Mouse (Mus musculus) CD4-positive helper T cell, adult 2 months (primary cell): Measurements from ENCODE around the gene Bmi1.

Experiments used
- DNase-seq: peaks from one replicate; pipeline ENCODE4 v3.0.0-alpha.2; 2012; ENCODE audit warnings: low read depth, missing footprints, low spot score

Bmi1 gene

DNA sequence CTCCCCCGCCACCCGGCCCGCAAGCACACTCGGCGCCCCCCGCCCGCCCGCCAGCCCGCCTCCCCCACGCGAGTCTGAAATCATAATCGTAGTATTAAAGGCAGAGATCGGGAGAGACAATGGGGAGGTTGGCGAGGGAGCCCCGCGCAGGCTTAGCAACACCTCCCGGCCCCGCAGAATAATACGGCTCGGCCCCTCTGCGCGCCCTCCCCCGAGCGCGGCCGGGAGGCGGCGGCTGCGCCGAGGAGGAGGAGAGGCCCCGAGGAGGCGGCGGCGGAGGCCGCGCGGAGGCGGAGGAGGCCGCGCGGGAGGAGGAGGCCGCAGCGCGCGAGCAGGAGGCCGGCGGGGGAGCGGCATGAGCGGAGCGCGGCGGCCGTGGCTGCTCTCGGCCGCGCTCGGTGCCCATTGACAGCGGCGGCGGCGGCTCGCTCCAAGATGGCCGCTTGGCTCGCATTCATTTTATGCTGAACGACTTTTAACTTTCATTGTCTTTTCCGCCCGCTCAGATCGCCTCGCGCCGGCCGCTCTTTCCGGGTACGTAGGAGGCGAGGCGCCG, at the start of gene Bmi1:
Gene Bmi1, plus strand, starts transcription at position 83 of the 556 bp plus-strand sequence.
- DNase-seq = peak; percentile 76

DNA sequence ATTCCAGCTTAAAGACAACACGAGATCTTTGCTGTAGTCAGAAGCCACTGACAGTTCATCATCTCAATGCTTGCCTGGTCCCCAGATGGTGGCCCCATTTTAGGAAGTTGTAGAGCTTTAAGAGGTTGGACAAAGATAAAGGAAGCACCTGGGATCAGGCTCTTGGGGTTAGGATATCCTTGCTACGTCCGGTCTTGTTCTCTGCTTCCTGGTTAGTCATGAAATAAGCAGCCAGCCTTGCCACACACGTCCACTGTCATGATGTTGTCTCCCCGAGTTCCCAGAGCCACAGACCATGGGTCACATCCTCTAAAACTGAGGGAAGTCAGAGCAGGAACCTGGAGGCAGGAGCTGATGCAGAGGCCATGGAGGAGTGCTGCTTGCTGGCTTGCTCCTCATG, 46.3 kb upstream of the Bmi1 start:
- no peak for DNase-seq

DNA sequence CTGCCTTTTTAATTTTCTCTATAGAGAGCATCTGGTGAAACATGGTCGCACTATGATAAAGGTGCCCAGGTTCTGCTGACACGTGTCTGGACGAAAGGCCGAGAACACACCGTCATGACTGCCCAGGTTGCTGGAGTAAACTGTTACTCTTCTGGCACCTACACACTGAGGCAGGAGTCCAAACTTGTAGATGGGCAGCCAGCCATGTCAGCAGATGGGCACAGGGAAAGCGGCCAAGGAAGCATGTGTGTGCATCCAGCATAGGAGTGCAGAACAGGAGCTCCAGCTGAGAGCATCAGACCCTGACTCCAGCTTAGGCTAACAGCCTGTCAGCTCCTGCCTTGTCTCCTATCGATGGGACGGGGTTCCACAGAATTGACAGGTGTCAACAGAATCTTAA, 41.8 kb upstream of the Bmi1 start:
- no peak for DNase-seq

DNA sequence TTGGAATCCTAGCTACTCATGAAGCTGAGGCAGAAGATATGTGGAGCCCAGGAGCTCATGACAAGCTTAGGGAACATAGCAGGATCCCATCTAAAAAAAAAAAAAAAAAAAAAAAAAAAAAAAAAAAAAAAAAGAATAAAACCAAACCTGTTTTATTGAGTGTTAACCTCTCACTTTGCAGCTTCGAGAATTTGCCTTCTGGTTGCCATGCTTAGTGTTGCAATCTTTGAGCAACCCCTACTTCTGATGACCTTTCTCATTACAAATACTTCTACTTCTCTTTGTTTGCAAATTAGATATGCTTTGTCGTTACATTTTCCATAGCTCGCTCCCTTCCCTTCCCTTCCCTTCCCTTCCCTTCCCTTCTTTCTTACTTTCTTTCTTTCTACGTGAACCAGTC, 28.3 kb upstream of the Bmi1 start:
- DNase-seq = no peak

DNA sequence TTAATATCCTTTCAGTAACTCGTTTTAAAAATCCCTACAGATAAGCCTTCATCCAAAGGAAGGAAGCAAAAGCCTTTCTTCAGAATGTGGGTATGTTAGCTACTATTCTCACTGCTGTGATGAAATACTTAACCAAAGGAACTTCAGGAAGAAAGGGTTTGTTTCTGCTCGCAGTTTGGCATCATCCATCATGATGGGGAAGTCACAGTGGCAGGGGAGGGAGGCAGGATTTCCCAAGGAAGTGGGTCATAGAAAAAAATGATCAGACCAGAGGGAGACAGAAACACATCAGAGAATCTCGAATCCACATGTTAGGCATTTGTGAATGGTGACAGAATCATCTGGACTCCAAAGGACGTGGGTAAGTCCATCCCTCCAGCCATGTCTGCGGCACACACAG, 22.0 kb upstream of the Bmi1 start:
- DNase-seq = no peak

GRCm38 (mm10) chr2:18664003-18664402, 12.8 kb upstream of the Bmi1 start:
- peak; percentile 80 for DNase-seq

DNA sequence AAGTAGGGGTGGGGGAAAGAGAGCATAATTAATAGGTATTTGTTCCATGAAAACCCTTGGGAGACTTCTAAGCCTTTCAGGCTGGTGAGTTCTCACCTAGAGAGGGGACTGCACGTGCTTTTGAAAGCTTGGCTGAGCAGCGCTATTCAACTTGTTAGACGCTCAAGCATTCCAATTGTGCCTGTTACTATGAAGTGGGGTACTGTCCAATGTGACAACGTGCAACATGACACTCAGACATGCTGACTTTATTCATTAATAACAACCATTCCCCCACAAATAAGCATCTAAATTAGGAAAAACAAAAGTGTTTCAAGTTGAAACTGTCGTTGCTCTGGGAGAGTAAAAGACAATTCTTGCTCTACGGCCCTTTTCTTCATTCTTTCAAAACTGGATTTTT, 5.8 kb upstream of the Bmi1 start:
- no peak for DNase-seq

DNA sequence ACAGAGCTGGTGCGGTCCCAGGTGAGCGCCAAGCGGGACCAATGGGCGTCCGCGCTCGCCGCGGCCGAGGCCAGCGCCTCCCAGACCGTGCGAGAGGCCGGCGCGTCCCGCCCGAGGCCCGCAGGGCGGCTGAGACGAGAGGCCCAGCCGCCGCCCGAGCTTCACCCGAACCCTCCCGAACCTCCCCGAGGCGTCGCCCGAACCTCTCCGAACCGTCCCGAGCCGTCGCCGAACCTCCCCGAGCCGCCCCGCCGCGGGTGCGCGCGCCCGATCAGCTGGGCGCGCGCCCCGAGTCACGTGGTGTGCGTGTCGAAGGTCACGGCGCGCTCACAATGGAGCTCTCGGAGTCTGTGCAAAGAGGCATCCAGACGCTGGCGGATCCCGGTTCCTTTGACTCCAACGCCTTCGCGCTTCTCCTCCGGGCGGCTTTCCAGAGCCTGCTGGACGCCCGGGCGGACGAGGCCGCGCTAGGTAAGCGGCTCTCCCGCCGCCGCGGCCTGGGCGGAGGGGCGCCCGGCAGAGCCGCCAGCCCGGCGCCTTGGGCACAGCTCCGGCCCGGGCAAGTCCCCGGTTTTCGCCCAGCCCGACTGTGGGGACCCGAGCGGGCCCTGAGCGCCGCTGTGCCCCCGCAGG, 4.6 kb upstream of the Bmi1 start, which contains the start of gene Commd3:
Gene Commd3, plus strand, starts transcription at position 252 of the 633 bp plus-strand sequence.
- DNase-seq = peak; percentile 92

GRCm38 (mm10) chr2:18672766-18673164, 4.1 kb upstream of the Bmi1 start:
- no peak for DNase-seq

DNA sequence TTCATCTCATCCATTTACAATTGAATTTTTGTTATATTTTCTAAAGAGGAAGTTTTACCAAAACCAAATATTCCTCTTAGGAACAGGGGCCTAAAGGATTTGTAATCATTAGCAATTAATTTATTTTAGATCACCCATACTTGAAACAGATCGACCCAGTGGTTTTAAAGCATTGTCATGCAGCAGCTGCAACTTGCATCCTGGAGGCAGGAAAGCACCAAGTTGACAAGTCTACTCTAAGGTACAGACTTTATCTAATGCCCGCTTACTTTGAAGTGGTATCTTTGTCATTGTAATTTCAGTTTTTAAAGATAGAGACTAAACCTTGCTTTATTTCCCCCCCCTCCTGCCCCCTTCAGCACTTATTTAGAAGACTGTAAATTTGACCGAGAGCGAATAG, 3.1 kb upstream of the Bmi1 start:
- DNase-seq = no peak

- no peak for DNase-seq
Measured at GRCm38 (mm10) chr2:18674193-18674902, 2.5 kb upstream of the Bmi1 start.

GRCm38 (mm10) chr2:18675681-18676456, 949 bp upstream of the Bmi1 start:
- DNase-seq = no peak

DNA sequence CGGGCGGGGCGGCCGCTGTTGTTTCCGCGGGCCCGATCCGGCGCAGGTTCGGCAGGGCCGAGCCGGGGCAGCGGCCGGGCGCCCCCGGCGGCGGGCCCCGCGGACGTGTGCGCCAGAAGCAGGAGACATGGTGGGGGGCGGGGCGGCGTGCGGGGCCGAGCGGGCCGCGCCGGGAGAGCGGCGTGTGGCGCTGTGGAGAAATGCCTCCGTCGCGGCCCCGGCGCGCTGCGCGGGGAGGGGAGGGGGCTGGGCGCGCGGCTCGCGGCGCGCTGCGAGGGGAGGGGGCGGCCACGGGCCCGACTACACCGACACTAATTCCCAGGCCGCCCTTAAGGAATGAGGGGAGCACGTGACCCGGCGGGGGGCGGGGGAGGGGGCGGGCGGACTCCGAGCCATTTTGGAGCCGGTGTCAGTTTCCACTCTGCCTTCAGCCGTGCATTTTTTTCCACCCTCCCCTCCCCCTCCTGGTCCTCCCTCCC, 322 bp upstream of the Bmi1 start:
- DNase-seq = peak; percentile 81

GRCm38 (mm10) chr2:18677631-18678471, 1.0 kb downstream of the Bmi1 start:
- peak; percentile 51 for DNase-seq

GRCm38 (mm10) chr2:18679701-18680100, 2.9 kb downstream of the Bmi1 start:
- DNase-seq = no peak

GRCm38 (mm10) chr2:18680501-18680900, 3.7 kb downstream of the Bmi1 start:
- DNase-seq = no peak

DNA sequence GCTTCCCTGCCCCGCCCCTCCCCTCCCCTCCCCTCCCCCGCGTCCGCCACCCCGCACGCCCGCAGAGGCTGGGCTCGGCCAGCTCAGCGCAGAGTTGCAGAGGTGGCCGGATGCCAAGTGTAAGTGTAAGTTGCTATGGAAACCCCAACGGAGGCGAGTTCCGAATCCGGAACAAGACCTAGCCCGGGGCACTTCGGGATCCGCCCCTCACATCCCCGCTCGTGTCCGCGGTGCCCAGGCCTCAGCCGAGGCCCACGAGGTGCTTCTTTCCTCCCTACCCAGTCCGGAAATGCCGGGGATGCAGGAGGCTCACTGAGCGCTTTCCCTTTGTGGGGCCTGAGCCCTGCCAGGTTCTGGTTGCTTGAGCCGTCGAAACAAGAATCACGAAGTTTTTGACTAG, 4.1 kb downstream of the Bmi1 start:
- peak; percentile 76 for DNase-seq

- no peak for DNase-seq
Measured at GRCm38 (mm10) chr2:18684062-18684461, 7.2 kb downstream of the Bmi1 start.

- DNase-seq = no peak
Measured at GRCm38 (mm10) chr2:18686386-18686785, 9.6 kb downstream of the Bmi1 start.

- no peak for DNase-seq
Measured at GRCm38 (mm10) chr2:18686826-18687519, 10.2 kb downstream of the Bmi1 start.
